Mouse (Mus musculus) megakaryocyte-erythroid progenitor cell, adult 5-6 weeks (primary cell): ENCODE measurements at regions not wholly inside any gene's neighbourhood (a gene's known extent, or its start where the extent isn't known, plus 50 kb on each side); places are given as distances from the start of the nearest gene placed in this dataset.
"Not testable (repeated sequence)": the region's sequence is repeated elsewhere in the genome, so short reads cannot be mapped to it uniquely, and the experiment has no call there.

Experiments
- ATAC-seq: replicated peaks from 2 replicates; pipeline ENCODE4 v1.8.0; 2016; ENCODE audit warnings: mild to moderate bottlenecking, inconsistent platforms; ENCODE audit not compliant: severe bottlenecking, poor library complexity, low FRiP score, low TSS enrichment

DNA sequence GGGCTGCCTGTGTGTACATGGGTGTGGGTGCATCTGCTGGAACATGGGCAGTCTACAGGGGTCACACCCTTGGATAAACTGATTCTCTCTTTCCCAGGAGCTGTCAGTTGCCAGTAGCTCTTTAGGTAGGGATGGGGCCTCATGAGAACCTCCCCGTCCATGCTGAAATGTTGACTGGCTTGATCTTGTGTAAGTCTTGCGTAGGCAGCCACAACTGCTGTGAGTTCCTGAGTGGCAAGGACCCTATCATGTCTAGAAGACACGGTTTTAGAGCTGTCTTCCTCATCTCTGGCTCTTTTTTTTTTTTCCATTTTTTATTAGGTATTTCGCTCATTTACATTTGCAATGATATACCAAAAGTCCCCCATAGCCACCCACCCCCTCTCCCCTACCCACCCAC is 314.5 kb upstream of the Clnk start:
- ATAC-seq: not testable (repeated sequence)

DNA sequence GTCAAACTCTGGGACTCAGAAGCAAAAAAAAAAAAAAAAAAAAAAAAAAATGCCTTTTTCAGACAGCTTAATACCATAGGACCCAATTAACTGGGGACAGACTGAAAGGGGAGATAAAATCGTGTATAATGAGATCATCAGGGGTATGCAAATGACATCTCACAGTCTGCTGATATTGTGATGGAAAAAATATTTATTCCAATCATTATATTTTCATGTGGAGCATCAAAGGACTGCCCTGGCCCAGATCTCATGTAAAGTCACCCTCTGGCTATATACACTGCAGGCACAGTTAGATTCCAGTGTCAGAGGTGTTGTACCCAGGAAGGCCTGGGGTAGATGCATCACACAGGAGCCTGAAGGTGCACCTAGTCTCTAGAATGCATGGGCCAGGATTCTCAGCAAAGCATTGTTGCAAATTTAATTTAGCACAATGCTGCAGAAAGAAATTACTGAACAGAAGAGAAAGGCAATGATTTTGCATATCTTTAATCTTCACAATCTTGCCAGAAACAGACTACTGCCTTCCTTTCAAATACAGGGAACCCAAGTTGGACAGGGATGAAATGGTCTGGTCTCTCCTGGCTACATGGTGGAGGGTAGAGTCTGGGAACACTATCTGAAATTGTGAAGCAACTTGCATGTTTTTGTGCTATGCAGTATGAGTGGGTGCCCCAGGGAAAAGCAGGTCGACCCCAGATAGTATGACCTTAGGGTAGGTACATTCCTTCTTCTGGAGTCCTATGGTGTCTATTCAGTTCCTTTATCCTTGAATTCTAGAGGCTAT is 305.2 kb upstream of the Clnk start:
- ATAC-seq: no peak

DNA sequence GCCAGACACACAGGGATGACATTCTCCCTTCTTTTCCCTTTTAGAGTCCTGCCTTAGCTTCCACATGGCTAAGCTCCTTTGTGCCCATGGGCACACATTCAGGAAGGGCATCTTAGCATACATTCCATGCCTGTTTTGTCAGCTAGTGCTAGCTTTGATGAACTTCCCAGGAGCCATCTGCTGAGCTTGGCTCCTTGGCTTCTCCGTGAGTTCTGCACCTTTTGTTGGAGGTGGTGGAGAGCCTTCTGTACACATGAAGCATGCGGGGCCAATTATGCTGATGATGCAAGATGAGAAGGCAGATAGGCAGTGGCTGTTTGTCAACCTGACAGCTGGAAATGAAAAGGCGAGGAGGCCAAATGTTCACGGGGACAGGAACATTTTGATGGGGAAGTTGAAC is 304.4 kb upstream of the Clnk start:
- no peak for ATAC-seq

DNA sequence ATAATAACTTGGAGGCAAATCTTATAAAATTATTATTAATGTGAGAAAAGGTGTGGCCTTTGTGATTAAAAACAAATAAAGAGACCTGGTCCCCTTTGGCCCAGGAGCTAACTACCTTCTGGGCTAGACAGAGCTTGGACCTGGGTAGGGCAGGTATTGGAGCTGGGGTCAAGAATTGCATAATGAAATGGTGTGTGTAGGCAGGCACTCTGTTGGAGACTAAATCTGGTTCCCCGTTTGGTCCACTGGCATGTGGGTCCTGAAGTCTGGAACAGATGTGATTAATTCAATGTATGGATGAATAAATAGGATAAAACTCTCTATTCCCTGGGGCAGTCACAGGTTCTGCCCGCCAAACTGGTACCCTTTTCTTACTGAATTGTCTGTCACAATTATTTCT is 301.3 kb upstream of the Clnk start:
- ATAC-seq: no peak

DNA sequence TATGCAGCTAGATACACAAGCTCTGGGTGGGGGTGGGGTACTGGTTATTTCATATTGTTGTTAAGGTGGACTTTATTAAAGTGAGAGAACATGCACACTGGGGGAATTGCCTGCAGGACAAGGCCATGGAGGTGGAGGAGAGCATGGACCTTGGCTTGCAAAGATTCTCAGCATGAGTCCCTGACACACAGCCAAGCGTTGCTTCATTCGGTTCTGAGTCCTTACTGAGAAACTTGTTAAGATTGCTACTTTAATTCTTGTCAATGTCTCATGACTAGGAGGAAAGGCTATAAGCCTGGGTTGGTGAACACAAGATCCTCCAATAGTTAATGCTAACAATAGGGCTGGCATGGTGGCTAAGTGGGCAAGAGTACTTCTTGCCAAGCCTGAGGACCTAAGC is 300.3 kb upstream of the Clnk start:
- no peak for ATAC-seq

DNA sequence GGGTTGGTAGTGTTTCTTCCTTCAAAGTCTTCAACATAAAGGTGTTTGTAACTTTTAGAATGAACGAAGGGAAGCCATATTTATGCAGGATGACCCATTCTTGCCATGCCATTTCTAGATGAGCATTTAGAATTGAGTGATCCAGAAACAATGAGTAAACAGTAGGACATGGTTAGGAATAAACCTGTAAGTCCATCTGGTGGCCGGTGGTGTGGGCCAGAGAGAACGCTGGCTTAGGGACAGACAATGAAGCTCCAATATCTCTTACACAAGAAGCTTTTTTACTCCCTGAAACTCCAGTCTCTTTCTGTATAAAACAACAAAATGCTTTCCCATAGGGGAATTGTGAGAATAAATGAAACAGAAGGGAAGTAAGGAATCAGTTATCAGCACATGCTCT is 296.9 kb upstream of the Clnk start:
- ATAC-seq: no peak

DNA sequence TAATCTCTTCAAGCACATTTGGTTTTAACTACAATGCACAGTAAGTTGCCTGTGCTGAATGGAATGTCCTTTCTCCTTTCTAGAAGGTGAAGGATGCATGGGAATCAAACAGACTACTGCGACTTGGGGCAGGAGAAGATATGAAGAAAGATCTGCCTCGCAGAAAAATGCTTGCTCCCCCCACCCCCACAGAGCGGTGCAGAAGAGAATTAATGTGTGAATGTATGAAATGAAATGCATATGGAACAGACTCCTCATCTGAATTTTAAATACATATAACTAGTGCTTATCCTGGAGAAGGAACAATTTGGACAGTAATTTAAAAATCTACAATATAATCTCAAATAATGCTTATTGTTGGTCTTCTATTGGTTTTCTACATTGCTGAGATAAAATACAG is 283.0 kb upstream of the Clnk start:
- no peak for ATAC-seq

DNA sequence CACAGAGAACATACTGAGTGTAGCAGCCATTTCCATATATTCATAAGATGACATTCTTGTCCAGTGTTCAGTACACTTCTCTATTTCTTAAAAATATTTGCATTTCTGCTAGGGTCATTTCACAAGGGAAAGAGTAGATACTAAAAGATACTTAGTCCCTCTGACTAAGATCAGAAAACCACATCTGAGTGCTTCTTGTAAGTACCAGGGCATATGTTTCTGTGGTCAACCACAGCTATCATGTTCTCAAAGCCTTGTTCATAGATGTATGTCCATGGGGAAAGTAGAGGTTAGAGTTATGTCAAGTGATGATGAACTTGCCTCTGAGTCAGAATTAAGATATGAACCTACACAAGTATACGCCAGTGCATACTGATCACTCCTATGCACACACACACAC is 279.2 kb upstream of the Clnk start:
- ATAC-seq: no peak

DNA sequence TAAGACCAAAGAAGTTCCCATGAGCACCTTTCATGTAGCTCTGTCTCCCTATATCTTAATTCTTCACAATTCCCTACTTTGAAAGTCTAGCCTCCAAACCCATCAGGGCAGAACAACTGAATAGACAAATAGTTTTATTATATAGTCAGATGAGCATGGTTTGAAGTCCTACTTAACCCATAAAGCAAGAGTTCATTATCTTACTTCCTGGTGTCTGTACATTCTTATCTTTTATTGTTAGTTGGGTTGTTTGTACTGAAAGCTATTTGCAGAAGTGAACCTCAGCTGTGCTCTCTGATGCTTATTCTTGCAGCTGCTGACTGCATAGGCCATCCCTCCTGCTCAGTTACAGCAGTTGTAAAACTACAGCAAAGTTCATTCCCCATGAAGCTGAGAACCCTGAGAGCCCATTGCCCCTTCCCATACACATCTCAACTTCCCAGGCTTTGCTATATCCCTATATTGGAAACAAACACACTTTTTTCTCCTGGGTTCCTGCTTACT is 276.7 kb upstream of the Clnk start:
- no peak for ATAC-seq

DNA sequence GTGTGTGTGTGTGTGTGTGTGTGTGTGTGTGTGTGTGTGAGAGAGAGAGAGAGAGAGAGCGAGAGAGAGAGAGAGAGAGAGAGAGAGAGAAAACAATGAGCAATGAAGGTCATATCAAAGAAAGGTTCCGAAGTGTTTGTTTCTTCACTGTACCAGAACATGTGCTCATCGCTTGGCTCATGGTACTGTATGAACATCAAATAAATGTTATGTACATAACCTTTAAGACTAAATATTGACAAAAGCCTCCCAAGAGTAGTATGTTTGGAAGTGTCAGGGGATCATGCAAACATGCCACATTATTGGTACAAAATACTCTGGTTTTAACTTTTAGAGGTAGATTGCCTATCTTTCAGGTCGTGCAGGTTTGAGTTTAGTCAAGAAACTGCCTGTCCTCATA is 275.3 kb upstream of the Clnk start:
- ATAC-seq: no peak

DNA sequence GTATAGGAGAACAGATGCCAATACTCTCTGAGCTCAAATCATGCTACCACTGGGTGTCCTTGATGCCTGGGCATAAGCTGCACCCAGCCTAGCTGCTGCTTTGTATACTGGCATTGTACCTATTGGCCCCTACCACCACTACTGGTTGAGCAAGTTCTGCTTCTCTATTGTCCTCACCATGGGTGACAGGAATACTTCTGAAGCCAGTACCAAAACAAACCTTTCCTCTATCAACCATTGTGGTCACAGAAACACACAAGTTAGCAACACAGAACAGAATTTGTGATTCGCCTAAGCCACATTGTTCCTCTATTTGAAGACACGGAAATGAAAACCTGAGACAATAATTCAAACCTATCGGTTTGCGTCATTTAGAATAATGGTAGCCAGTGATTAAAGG is 274.3 kb upstream of the Clnk start:
- ATAC-seq: no peak

DNA sequence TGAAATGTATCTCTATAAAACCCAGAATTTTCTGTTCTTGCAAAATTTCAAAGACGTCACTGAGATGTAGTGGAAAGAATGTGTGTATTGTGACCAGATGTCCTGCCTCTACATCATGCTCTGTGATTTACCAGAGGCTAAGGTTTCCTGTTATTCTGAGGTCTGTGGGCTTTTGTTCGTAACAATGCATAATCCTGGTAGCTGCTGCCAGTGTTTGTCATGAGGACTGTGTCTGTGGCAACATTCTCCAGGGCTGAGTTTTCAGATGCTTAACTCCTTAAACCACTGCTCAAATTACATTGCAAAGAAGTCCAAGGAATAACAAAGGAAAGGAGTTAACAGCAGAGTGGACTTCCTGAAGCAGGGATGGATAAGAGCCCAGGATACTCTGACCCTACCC is 269.0 kb upstream of the Clnk start:
- no peak for ATAC-seq

DNA sequence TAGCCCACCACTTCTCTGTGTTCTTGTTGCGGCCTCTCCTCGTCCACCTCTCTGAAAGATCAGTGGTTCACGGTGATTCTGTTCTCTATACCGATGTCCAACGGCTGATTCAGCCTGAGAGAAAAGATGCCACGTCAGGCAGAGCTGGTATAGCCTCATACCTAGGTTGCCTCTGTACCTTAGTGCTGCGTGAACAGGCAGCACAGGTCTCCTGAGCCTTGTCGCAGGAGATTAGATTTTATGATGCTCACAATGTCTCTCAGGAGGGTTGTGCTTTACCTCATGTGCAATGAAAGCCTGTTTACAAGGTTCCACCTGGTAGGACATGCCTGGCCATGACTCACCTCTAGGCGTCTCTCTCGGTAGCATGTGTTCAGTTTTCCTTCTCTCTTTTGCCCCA is 267.6 kb upstream of the Clnk start:
- ATAC-seq: no peak

DNA sequence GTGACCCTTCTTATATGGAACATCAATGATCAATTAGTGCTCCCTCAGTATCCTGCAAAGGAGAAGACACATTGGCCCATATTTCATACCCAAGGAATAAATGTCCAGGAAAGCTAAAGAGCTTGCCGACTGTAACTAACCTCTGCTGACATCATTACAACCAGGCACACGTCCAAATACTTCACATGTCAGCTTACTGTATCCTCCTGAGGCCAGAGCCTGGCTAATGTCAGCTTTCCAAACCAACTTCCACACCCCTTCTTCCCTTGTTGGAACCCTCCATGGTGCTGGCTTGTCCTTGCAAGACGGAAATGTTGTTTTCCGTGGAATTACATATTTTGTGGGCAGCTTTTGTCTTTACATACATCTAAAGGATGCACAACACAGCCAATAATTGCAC is 267.0 kb upstream of the Clnk start:
- ATAC-seq: no peak

DNA sequence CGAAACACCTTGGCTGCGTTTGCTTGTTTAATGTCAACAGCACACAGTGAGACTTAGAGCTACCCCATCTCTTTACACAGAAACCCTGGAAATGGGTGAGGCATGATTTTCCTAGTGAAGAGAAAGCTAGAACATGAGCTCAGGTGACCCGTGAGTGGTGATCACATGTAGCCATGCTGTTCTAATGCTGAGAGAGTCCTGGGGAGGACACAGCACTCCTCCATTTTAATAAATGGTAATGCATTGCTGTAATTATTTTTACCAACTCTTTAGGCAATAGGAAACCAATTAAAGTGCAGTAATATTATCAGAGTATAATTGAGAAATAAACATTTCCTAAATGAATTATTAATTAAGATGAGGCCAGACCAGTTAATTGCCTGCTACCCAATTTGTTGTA is 261.8 kb upstream of the Clnk start:
- no peak for ATAC-seq

DNA sequence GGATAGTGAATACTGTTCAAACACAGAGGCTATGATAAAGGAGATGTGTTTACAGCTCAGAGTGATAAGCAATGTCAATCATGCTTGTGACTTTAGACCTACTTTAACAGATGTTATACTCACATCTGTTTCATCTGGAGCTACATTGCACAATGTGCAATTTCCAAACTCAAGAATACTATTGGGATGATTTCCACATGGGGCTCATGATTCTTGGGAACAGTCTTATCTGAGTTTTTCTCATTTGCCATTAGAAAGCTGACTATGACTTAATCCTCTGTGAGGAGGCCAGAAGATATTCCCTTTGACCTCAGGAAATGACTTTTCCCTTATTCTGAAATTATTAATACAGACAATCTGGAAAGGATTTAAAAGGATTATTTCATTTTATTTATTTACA is 252.3 kb upstream of the Clnk start:
- ATAC-seq: no peak

DNA sequence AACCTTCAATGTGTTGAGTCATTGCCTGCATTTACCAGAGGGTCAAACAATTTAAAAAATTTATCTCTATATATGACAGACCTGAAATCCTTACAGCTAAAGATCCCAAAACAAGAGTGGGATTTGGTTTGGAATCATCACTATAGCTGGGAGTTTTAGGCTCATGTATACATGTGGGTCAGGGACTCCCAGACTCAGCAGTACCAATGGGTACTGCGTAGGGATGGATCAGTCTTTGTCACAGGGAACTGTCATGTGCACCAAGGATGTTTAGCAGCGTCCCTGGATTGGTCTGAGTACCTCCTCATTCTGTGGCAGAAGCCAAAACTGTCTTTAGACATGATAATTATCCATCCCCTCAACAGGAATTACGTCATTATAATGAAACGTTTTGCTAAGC is 250.2 kb upstream of the Clnk start:
- ATAC-seq: no peak

DNA sequence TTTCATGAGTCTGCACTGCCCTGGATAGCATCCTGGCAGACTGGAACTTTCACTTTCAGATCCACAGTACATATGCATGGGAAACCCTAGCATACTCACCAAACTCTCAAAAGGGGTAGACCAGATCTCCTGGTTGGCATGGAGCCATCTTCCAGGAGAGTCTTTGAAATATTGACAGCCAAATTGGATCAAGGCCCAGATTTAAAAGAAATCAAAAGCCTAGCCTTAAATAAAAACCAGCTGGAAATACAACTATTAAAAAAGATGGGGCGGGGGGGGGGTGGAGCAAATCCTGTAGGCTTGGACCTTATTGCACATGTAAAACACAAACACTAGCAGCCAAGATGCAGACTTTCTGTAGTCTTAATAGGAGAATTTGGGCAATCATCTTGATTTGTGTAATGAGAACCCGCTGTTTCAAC is 249.7 kb upstream of the Clnk start:
- no peak for ATAC-seq

DNA sequence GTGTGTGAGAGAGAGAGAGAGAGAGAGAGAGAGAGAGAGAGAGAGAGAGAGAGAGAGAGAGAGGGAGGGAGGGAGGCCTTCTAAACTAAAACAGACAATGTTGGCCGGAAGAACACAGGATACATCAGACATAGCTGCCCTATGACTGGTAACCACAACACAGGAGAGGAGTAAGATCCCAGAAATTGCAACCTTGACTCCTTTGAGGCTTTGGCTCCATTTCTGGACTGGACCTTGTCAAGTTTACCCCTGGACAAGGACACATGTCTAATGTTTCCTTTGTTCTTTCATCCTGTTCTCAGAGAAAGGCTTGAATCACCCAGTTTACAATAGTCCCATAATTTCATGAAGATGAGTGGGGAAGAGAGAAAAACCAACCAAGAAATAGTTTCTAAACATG is 233.7 kb upstream of the Clnk start:
- no peak for ATAC-seq

DNA sequence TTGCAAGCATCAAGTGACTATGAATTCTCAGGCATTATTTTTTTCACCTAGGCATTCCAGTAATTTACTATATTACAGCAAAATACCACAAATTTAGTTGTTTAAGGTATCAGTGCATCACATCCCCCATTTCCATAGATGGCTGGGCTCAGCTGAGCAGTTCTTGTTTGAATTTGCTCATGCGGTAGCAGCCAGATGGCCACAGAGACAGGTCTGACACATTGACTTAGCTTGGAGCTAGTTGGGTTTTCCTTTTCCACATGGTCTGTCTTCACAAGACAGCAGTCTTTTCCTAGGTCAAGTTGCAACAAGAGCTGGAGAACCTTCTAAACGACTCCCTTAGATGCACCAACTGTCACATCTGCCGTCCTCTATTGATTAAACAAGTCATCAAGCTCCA is 232.9 kb upstream of the Clnk start:
- ATAC-seq: no peak

DNA sequence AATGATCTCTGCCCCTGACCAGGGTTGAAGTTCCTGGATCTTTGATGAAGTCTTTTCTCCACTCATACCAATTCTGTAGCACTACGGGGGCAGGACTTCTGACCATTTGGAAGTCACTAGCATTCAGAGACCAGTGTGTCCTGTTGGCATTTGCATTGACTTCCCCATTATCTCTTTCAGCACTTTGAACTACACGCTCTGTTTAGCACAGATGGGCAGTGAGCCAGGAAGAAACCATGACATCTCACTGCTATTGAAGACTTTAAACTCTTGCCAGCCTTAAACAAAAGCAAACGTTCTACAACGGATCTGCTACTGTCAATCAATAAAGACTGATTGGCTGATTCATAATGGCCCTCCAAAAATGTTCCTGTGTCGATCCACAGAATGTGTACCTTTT is 222.5 kb upstream of the Clnk start:
- ATAC-seq: no peak

DNA sequence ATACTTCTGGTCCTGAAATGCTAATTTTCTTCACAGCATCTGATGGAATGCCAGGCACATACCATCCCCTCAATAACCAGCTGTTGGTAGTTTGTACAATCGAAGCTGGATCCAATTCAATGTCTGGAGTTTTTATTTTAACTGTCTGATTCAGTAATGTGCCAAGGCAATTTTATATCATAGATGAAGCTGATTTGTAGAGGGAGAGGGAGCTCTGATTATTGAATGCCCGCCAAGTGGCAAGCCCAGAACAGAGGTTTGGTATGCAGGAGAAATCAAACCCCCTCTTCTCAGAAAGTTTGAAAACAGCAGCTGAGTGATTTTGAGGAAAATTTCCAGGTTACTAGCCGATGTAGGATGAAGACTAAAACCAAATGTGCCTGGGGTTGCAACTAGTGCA is 218.3 kb upstream of the Clnk start:
- no peak for ATAC-seq
